Mouse (Mus musculus) cerebellum, adult 11 months (tissue): ENCODE measurements at regions not wholly inside any gene's neighbourhood (a gene's known extent, or its start where the extent isn't known, plus 50 kb on each side); places are given as distances from the start of the nearest gene placed in this dataset.

ENCODE experiments used
- DNase-seq: peaks from one replicate; pipeline ENCODE4 v3.0.0; 2022

DNA sequence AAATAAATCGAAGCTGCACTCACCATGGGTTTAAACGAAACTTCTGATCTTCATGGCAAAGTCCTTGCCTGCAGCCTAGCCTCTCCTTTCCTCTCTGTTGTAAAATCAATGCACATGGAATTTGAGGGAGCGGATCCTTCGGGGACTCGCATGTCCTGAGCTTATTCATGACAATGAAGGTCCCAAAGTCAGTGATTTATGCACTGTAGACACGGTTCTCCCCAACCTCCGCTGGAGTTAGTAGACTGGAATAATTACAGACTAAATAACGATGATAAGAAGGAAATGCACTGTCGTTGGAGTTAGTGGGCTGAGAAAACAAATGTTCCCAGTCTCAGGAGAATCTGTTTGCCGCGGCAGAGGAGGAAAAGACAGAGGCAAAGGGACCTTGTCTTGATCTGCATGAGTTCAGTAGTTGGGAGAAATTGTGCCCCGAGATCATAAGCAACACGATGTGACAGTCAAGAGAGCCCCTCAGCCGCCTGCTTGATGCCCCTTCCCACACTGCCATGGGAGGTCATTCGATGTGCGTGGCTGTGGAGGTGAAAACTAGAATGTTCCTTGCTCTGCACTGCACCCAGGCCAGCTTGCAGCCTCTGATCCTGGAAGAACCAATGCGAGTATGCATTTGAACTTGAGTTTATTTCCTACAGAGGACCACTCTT is 116.1 kb upstream of the Prox1 start:
- no peak for DNase-seq

- no peak for DNase-seq
Observed at GRCm38 (mm10) chr1:190285636-190286035, 115.1 kb upstream of the Prox1 start.

DNA sequence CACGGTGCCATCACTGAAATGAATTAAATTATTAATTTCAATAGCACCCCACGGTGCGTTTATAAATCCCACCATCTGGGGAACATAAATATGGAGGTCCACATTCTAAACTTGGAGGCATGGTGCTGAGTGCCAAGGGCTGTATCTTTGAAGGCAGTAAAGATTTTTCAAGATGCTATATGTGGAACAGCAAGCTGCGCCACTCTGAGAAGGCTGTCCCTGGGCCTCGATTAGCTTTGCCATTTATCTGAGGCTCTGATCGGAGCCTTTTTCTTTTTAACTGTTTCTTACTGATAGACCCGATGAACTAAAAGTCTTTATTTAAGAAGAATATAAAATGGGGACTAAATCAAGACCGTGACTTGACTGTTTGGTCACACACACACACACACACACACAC is 114.5 kb upstream of the Prox1 start:
- DNase-seq: no peak

- no peak for DNase-seq
Observed at GRCm38 (mm10) chr1:190284138-190284537, 113.6 kb upstream of the Prox1 start.

- no peak for DNase-seq
Observed at GRCm38 (mm10) chr1:190280081-190280858, 109.8 kb upstream of the Prox1 start.

GRCm38 (mm10) chr1:190274911-190275310 is 104.4 kb upstream of the Prox1 start:
- DNase-seq: no peak

DNA sequence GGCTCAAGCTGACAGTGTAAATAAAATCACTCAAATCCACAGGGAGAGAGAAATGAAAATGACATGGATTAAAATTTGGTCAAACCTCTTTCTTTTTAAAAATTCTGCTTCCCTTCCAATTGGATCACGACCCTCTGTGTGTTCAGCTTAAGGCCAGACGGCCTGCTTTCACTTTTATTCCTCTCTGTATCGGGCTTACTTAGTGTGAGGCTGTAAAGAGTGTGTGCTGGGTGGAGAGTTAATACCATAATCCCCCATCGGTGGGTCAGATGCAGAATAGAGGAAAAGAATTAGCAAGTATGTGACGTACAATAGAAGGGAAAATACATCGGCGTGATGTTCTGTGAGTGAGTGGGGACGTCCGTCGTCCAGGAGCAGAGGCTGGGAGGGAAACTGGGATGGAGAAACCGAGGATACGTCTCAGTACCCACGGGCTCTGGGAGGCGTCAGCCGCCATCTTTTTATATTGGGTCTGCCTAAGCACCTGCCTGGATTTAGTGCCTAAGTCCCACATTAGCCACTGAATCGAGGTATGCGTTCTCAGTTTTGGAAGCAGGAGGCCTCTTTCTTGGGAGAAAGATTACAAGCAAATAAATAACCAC is 100.4 kb upstream of the Prox1 start:
- DNase-seq: no peak

DNA sequence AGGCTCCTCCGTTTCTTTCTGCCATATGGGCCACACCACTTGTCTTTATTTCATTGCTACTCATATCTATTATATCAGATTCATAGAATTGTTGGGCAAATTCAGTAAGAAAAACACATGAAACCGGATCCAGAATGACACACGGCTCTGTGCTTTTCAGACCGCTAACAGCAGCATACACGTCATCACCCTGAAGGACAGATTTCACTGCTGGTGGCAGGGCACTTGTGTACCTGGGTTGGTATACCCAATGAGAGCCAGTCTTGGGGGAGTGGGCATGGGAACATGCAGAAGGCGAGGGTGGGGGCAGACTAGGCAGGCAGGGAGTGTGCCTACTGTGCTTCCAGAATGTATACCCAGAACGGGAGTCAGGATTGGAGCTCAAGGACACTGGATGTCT is 98.7 kb upstream of the Prox1 start:
- DNase-seq: no peak

GRCm38 (mm10) chr1:190265085-190265780 is 94.7 kb upstream of the Prox1 start:
- DNase-seq: no peak

- no peak for DNase-seq
Observed at GRCm38 (mm10) chr1:190264501-190264900, 94.0 kb upstream of the Prox1 start.

- no peak for DNase-seq
Observed at GRCm38 (mm10) chr1:190263620-190264019, 93.1 kb upstream of the Prox1 start.

GRCm38 (mm10) chr1:190259576-190259975 is 89.1 kb upstream of the Prox1 start:
- DNase-seq: no peak

DNA sequence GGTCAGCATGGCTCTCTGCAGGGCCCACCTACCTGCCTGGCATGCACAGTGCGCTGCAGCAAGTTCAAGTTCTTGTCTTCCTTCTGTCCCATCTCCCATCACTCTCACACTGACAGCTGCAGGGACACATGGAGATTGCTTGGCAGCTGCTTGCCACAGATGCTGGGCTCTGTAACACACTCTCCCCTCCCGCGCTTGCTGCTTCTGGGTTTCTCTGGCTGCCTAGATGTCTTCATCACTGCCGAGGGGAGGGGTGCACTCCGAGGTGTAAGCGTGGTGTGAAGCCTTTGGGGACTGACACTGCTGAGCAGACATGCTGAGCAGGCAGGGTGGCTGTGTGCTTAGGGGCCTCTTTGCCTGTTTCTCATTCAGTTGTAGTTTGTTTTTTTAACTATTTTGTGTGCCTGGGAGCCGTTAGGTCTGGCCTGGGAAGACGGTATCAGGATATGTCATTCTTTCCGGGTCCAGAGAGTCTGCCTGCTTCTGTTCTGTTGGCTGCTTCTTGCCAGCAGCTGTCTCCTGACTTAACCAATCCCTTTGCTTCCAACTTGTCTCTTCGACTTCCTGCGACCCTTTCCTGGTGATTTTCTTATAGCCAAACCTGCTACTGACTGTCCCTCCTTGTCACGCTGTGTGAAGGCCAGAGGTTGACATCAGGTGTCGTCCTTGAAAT is 80.2 kb upstream of the Prox1 start:
- DNase-seq: no peak

DNA sequence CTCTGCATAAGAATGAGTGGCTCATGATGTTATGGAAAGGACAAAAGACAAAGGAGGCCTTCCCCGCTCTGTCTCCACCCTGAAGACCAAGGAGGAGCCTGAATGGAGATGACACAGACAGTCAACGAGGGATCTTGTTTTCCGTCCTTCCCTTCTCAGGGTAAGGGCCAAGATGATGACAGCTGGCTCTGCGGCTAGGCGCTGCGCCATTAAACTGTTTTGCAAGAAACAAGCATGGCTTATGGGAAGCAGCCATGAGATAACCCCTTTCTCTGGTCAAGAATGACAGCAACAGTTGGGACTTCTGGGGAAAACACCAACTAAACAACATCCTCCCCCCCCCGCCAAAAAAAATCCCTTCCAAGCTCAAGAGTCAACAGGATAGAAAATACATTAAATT is 72.0 kb upstream of the Prox1 start:
- no peak for DNase-seq

- no peak for DNase-seq
Observed at GRCm38 (mm10) chr1:190239796-190240195, 69.3 kb upstream of the Prox1 start.

- DNase-seq: no peak
Observed at GRCm38 (mm10) chr1:190230866-190231265, 60.4 kb upstream of the Prox1 start.

GRCm38 (mm10) chr1:190220417-190220816 is 49.9 kb upstream of the Prox1 start:
- DNase-seq: no peak
